Mouse (Mus musculus): ENCODE data around the gene Ppp1r1b. TPM values are rescaled to one million over a fixed set of nuclear protein-coding genes. Genes with fewer than 3 reads are reported as not detected.

Gene Ppp1r1b
- polyA plus RNA-seq, 1 experiment from 2014 or later: not detected

- Histone ChIP-seq H3K36me3 (ENCODE audit: inconsistent target) (no peaks in the 10 kb centered on the region), H3K79me2 (ENCODE audit: inconsistent target) (no peaks in the 10 kb centered on the region), H3K4me3 (ENCODE audit: inconsistent target) (no peak overlapping the region), H3K27ac (no peak overlapping the region)
- 37% methylated on average over 9 of the region's 9 CpGs for WGBS (ENCODE audit: missing documents)
Measured at GRCm38 (mm10) chr11:98349308-98349707, 1.1 kb downstream of the Ppp1r1b start.

- no peaks in the 10 kb centered on the region for H3K36me3 ChIP-seq (ENCODE audit: inconsistent target)
- no peak overlapping the region for H3K27ac ChIP-seq
- H3K79me2 ChIP-seq (ENCODE audit: inconsistent target): no peaks in the 10 kb centered on the region
- WGBS (ENCODE audit: missing documents): 84% methylated on average over 18 of the region's 18 CpGs
- no peak overlapping the region for H3K4me3 ChIP-seq (ENCODE audit: inconsistent target)
Measured at GRCm38 (mm10) chr11:98352272-98352990, 4.2 kb downstream of the Ppp1r1b start.

GRCm38 (mm10) chr11:98353651-98354211 is 5.5 kb downstream of the Ppp1r1b start:
- H3K27ac ChIP-seq: no peak overlapping the region
- 67% methylated on average over 8 of the region's 8 CpGs for WGBS (ENCODE audit: missing documents)
- peaks cover 4% of the 10 kb centered on the region for H3K79me2 ChIP-seq (ENCODE audit: inconsistent target)
- no peaks in the 10 kb centered on the region for H3K36me3 ChIP-seq (ENCODE audit: inconsistent target)
- H3K4me3 ChIP-seq (ENCODE audit: inconsistent target): no peak overlapping the region

GRCm38 (mm10) chr11:98354445-98354844 is 6.2 kb downstream of the Ppp1r1b start:
- peaks cover 12% of the 10 kb centered on the region for H3K79me2 ChIP-seq (ENCODE audit: inconsistent target)
- 87% methylated on average over 14 of the region's 14 CpGs for WGBS (ENCODE audit: missing documents)
- no peak overlapping the region for H3K4me3 ChIP-seq (ENCODE audit: inconsistent target)
- no peak overlapping the region for H3K27ac ChIP-seq
- H3K36me3 ChIP-seq (ENCODE audit: inconsistent target): no peaks in the 10 kb centered on the region

- H3K79me2 ChIP-seq (ENCODE audit: inconsistent target): peaks cover 25% of the 10 kb centered on the region
- H3K4me3 ChIP-seq (ENCODE audit: inconsistent target): no peak overlapping the region
- WGBS (ENCODE audit: missing documents): 13% methylated on average over 6 of the region's 6 CpGs
- no peaks in the 10 kb centered on the region for H3K36me3 ChIP-seq (ENCODE audit: inconsistent target)
- no peak overlapping the region for H3K27ac ChIP-seq
Measured at GRCm38 (mm10) chr11:98355732-98356299, 7.6 kb downstream of the Ppp1r1b start.

- 70% methylated on average over 7 of the region's 7 CpGs for WGBS (ENCODE audit: missing documents)
- Histone ChIP-seq H3K27ac (peak overlapping the region; percentile 73; the same call in 1 of the 2 replicates), H3K79me2 (ENCODE audit: inconsistent target) (peaks cover 35% of the 10 kb centered on the region), H3K4me3 (ENCODE audit: inconsistent target) (no peak overlapping the region), H3K36me3 (ENCODE audit: inconsistent target) (no peaks in the 10 kb centered on the region)
Measured at GRCm38 (mm10) chr11:98356625-98357394, 8.6 kb downstream of the Ppp1r1b start.

- 20% methylated on average over 13 of the region's 13 CpGs for WGBS (ENCODE audit: missing documents)
- Histone ChIP-seq H3K36me3 (ENCODE audit: inconsistent target) (no peaks in the 10 kb centered on the region), H3K27ac (peak overlapping the region; percentile 73), H3K79me2 (ENCODE audit: inconsistent target) (peaks cover 43% of the 10 kb centered on the region), H3K4me3 (ENCODE audit: inconsistent target) (peak overlapping the region; percentile 35)
Measured at GRCm38 (mm10) chr11:98357396-98358160, 9.4 kb downstream of the Ppp1r1b start.

GRCm38 (mm10) chr11:98358161-98359083 is 10.2 kb downstream of the Ppp1r1b start, which contains the start of gene Stard3:
TSS of gene Stard3 (plus strand) at chr11:98358368.
- 2% methylated on average over 59 of the region's 60 CpGs for WGBS (ENCODE audit: missing documents)
- Histone ChIP-seq H3K4me3 (ENCODE audit: inconsistent target) (peak within 1 kb of the TSS; percentile 89), H3K79me2 (ENCODE audit: inconsistent target) (peaks cover 51% of the 10 kb centered on the region), H3K36me3 (ENCODE audit: inconsistent target) (peaks cover 7% of the 10 kb centered on the region; the same call in 1 of the 2 replicates), H3K27ac (peak within 1 kb of the TSS; percentile 94)

GRCm38 (mm10) chr11:98360866-98361521 is 12.8 kb downstream of the Ppp1r1b start:
- H3K4me3 ChIP-seq (ENCODE audit: inconsistent target): peak overlapping the region; percentile 89; the same call in 1 of the 2 replicates
- H3K79me2 ChIP-seq (ENCODE audit: inconsistent target): peaks cover 77% of the 10 kb centered on the region
- 45% methylated on average over 9 of the region's 9 CpGs for WGBS (ENCODE audit: missing documents)
- H3K36me3 ChIP-seq (ENCODE audit: inconsistent target): peaks cover 16% of the 10 kb centered on the region; the same call in 1 of the 2 replicates
- peak overlapping the region; percentile 94 for H3K27ac ChIP-seq

GRCm38 (mm10) chr11:98363817-98364216 is 15.6 kb downstream of the Ppp1r1b start:
- peaks cover 22% of the 10 kb centered on the region; the same call in 1 of the 2 replicates for H3K36me3 ChIP-seq (ENCODE audit: inconsistent target)
- H3K79me2 ChIP-seq (ENCODE audit: inconsistent target): peaks cover 100% of the 10 kb centered on the region
- H3K27ac ChIP-seq: no peak overlapping the region
- 98% methylated on average over 5 of the region's 5 CpGs for WGBS (ENCODE audit: missing documents)
- no peak overlapping the region for H3K4me3 ChIP-seq (ENCODE audit: inconsistent target)

GRCm38 (mm10) chr11:98364410-98364809 is 16.2 kb downstream of the Ppp1r1b start:
- peaks cover 100% of the 10 kb centered on the region for H3K79me2 ChIP-seq (ENCODE audit: inconsistent target)
- H3K4me3 ChIP-seq (ENCODE audit: inconsistent target): no peak overlapping the region
- no peak overlapping the region for H3K27ac ChIP-seq
- 94% methylated on average over 3 of the region's 5 CpGs for WGBS (ENCODE audit: missing documents)
- peaks cover 22% of the 10 kb centered on the region; the same call in 1 of the 2 replicates for H3K36me3 ChIP-seq (ENCODE audit: inconsistent target)

- Histone ChIP-seq H3K79me2 (ENCODE audit: inconsistent target) (peaks cover 100% of the 10 kb centered on the region), H3K27ac (no peak overlapping the region), H3K36me3 (ENCODE audit: inconsistent target) (peaks cover 33% of the 10 kb centered on the region; the same call in 1 of the 2 replicates), H3K4me3 (ENCODE audit: inconsistent target) (no peak overlapping the region)
- 27% methylated on average over 10 of the region's 10 CpGs for WGBS (ENCODE audit: missing documents)
Measured at GRCm38 (mm10) chr11:98366290-98366689, 18.1 kb downstream of the Ppp1r1b start.

All from macrophage (primary cell).